Mouse (Mus musculus): ENCODE data around the gene Rbfox3.
A peak's percentile ranks its signal among the peaks of the same experiment; 100 is the strongest.

Rbfox3 gene

GRCm38 (mm10) chr11:118767411-118767810 lies 144.0 kb downstream of the Rbfox3 start:
- DNase-seq (ENCODE audit: low read depth, low spot score) = no peak

- DNase-seq (ENCODE audit: low read depth, low spot score) = no peak
Measured at GRCm38 (mm10) chr11:118760296-118760988, 151.0 kb downstream of the Rbfox3 start.

GRCm38 (mm10) chr11:118759228-118759627 lies 152.2 kb downstream of the Rbfox3 start:
- DNase-seq (ENCODE audit: low read depth, low spot score) = no peak

GRCm38 (mm10) chr11:118758277-118758990 lies 153.0 kb downstream of the Rbfox3 start:
- no peak for DNase-seq (ENCODE audit: low read depth, low spot score)

- DNase-seq (ENCODE audit: low read depth, low spot score) = no peak
Measured at GRCm38 (mm10) chr11:118757488-118757887, 153.9 kb downstream of the Rbfox3 start.

GRCm38 (mm10) chr11:118755003-118755402 lies 156.4 kb downstream of the Rbfox3 start:
- no peak for DNase-seq (ENCODE audit: low read depth, low spot score)

GRCm38 (mm10) chr11:118754535-118754934 lies 156.9 kb downstream of the Rbfox3 start:
- no peak for DNase-seq (ENCODE audit: low read depth, low spot score)

- no peak for DNase-seq (ENCODE audit: low read depth, low spot score)
Measured at GRCm38 (mm10) chr11:118751879-118752616, 159.3 kb downstream of the Rbfox3 start.

- DNase-seq (ENCODE audit: low read depth, low spot score) = no peak
Measured at GRCm38 (mm10) chr11:118750745-118751330, 160.6 kb downstream of the Rbfox3 start.

GRCm38 (mm10) chr11:118749541-118749940 lies 161.9 kb downstream of the Rbfox3 start:
- DNase-seq (ENCODE audit: low read depth, low spot score) = no peak

GRCm38 (mm10) chr11:118748622-118749021 lies 162.8 kb downstream of the Rbfox3 start:
- no peak for DNase-seq (ENCODE audit: low read depth, low spot score)

GRCm38 (mm10) chr11:118745279-118745678 lies 166.1 kb downstream of the Rbfox3 start:
- no peak for DNase-seq (ENCODE audit: low read depth, low spot score)

GRCm38 (mm10) chr11:118744782-118745181 lies 166.6 kb downstream of the Rbfox3 start:
- DNase-seq (ENCODE audit: low read depth, low spot score) = peak; percentile 61

- DNase-seq (ENCODE audit: low read depth, low spot score) = peak; percentile 65
Measured at GRCm38 (mm10) chr11:118742762-118743161, 168.6 kb downstream of the Rbfox3 start.

GRCm38 (mm10) chr11:118741262-118741661 lies 170.1 kb downstream of the Rbfox3 start:
- peak; percentile 62 for DNase-seq (ENCODE audit: low read depth, low spot score)

GRCm38 (mm10) chr11:118740001-118740400 lies 171.4 kb downstream of the Rbfox3 start:
- peak; percentile 70 for DNase-seq (ENCODE audit: low read depth, low spot score)

GRCm38 (mm10) chr11:118738855-118739832 lies 172.3 kb downstream of the Rbfox3 start:
- peak; percentile 87 for DNase-seq (ENCODE audit: low read depth, low spot score)

- peak; percentile 42 for DNase-seq (ENCODE audit: low read depth, low spot score)
Measured at GRCm38 (mm10) chr11:118738323-118738722, 173.1 kb downstream of the Rbfox3 start.

GRCm38 (mm10) chr11:118737821-118738220 lies 173.6 kb downstream of the Rbfox3 start:
- DNase-seq (ENCODE audit: low read depth, low spot score) = peak; percentile 32

GRCm38 (mm10) chr11:118736993-118737392 lies 174.4 kb downstream of the Rbfox3 start:
- DNase-seq (ENCODE audit: low read depth, low spot score) = no peak

- no peak for DNase-seq (ENCODE audit: low read depth, low spot score)
Measured at GRCm38 (mm10) chr11:118731655-118732054, 179.7 kb downstream of the Rbfox3 start.
